Mouse (Mus musculus) liver, adult 2 months (tissue): Measurements from ENCODE around the gene Slco4c1.

Experiments
- CTCF ChIP-seq: fragments of 200-500 bp; IDR thresholded peaks from 2 replicates; pipeline ENCODE4 v1.5.1; 2011; ENCODE audit warnings: low read depth, low read length, control low read depth
- POLR2A ChIP-seq: fragments of 200-500 bp; IDR thresholded peaks from 2 replicates; pipeline ENCODE4 v1.6.1; 2011; ENCODE audit warnings: low read length, control low read depth; ENCODE audit not compliant: insufficient read depth; ENCODE audit errors: extremely low read depth

DNA sequence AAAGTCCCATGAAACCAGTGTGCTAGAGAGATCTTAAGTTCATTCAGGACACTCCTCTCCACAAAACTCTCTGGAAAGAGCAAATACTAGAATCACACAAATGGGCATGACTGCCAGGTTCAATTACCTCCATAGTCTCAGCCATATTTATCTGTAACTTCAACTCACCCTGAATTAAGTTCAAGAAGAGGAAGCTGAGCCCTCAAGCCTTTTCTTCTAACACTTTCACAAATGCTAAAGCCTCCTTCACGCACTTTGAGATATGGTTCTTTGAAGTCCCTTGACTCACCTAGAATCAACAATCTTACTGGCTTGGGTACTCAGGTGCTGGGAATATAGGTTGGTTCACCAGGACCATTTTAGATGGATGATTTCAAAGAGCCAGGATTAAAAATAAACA lies 3.2 kb downstream of the Slco4c1 start:
- TF ChIP-seq CTCF (no peak), POLR2A (no peak)
